Comparison of ENCODE assay signal across 8 mouse cellular contexts in genomic region chr6:126642856-126643321, GRCm38 (mm10). TPM values are rescaled to one million over a fixed set of nuclear protein-coding genes. Genes with fewer than 3 reads are reported as not detected.
DNase-seq lines count a peak whose midpoint lies in the region; ATAC-seq and TF ChIP-seq lines count a peak whose summit lies in the region.

No protein-coding gene starts in this region.

- 2% methylated on average over 36 of the region's 36 CpGs for WGBS in forebrain, postnatal 0 days
- 2% methylated on average over 35 of the region's 36 CpGs for WGBS in limb, embryonic 14.5 days

- peak overlapping the region; percentile 99 for H3K4me2 ChIP-seq in forebrain, postnatal 0 days (ENCODE audit: low read depth)
- peak overlapping the region; percentile 96 for H3K4me2 ChIP-seq in limb, embryonic 14.5 days (replicated peaks; ENCODE audit: low read depth, low read length, severe bottlenecking)

- intact Hi-C loops in gastrocnemius, postnatal 14 days (cut with DNase I; ENCODE audit: low total_unique reads) = no loop called here

- TF ChIP-seq CTCF in forebrain, postnatal 0 days (IDR thresholded peaks at IDR 0.05; ENCODE audit: low read depth) = peak; percentile 58

- TF ChIP-seq POLR2A in limb, embryonic 14.5 days (IDR thresholded peaks at IDR 0.05; ENCODE audit: borderline replicate concordance, extremely low read depth, insufficient read depth, insufficient read length) = no peak

- H3K4me1 ChIP-seq in forebrain, postnatal 0 days (ENCODE audit: insufficient read depth) = peaks cover 12% of the 10 kb centered on the region
- peaks cover 23% of the 10 kb centered on the region for H3K4me1 ChIP-seq in limb, embryonic 14.5 days (ENCODE audit: control insufficient read depth, insufficient read depth, low read length)

- no peaks in the 10 kb centered on the region for H3K36me3 ChIP-seq in forebrain, postnatal 0 days (ENCODE audit: insufficient read depth)
- no peaks in the 10 kb centered on the region for H3K36me3 ChIP-seq in limb, embryonic 14.5 days (ENCODE audit: control insufficient read depth, insufficient read depth, low read length)

- ATAC-seq in forebrain, postnatal 0 days = no peak
- ATAC-seq in limb, embryonic 14.5 days (ENCODE audit: low FRiP score, low read depth) = no peak
- no peak for ATAC-seq in erythroid progenitor cell, adult 5-6 weeks (replicated peaks; ENCODE audit: low FRiP score, poor library complexity, severe bottlenecking)

- no peaks in the 10 kb centered on the region for H3K9me3 ChIP-seq in forebrain, postnatal 0 days (ENCODE audit: low read length)
- H3K9me3 ChIP-seq in limb, embryonic 14.5 days (ENCODE audit: control insufficient read depth, low read length) = no peaks in the 10 kb centered on the region

- H3K9ac ChIP-seq in forebrain, postnatal 0 days = peak overlapping the region; percentile 14; the same call in 1 of the 2 replicates
- H3K9ac ChIP-seq in limb, embryonic 14.5 days (ENCODE audit: low read depth, low read length, severe bottlenecking) = peak overlapping the region; percentile 34; the same call in 1 of the 2 replicates

- H3K27me3 ChIP-seq in forebrain, postnatal 0 days (ENCODE audit: insufficient read depth, low read length) = peaks cover 23% of the 10 kb centered on the region
- H3K27me3 ChIP-seq in limb, embryonic 14.5 days (ENCODE audit: control insufficient read depth, insufficient read depth, low read length) = peaks cover 61% of the 10 kb centered on the region

- H3K4me3 ChIP-seq in forebrain, postnatal 0 days (ENCODE audit: low read depth, low read length) = peak overlapping the region; percentile 64
- peak overlapping the region; percentile 46 for H3K4me3 ChIP-seq in limb, embryonic 14.5 days (replicated peaks; ENCODE audit: low read length)

- H3K27ac ChIP-seq in forebrain, postnatal 0 days (ENCODE audit: low read depth, low read length) = no peak overlapping the region
- H3K27ac ChIP-seq in limb, embryonic 14.5 days (replicated peaks; ENCODE audit: low read depth, low read length) = no peak overlapping the region

- peak; percentile 15 for DNase-seq in gastrocnemius, postnatal 14 days
- no peak for DNase-seq in gastrocnemius, adult 8-10 months (ENCODE audit: low spot score in 2 of 2)
- DNase-seq in cerebellum, adult 8-10 months = peak; percentile 81
- DNase-seq in forebrain, postnatal 0 days = peak; percentile 69
- peak; percentile 30 for DNase-seq in kidney, adult 9 months
- DNase-seq in limb, embryonic 14.5 days (ENCODE audit: low spot score) = no peak
- DNase-seq in retina, postnatal 1 day = peak; percentile 64

RNA-seq across cellular contexts. Expression of gene Kcna1, which starts 3.3 kb away (rescaled TPM):
- total RNA-seq in gastrocnemius, postnatal 14 days (2021) = 1 to 10 TPM; 3.3 to 8.5 TPM
- 1 to 10 TPM in 2 of 4 experiments, under 1 TPM in 2; 0.58 to 2.1 (median 1.0) TPM for total RNA-seq in gastrocnemius, adult 8-10 months (2022)
- 4.8 and 5.9 TPM in 2 replicates for total RNA-seq in forebrain, postnatal 0 days (2014; rRNA removed)
- polyA plus RNA-seq in forebrain, postnatal 0 days (2015; fragmentation: Nextera tagmentation; extraction: Ambion mirVana) = 3.6 and 4.4 TPM in 2 replicates
- polyA plus RNA-seq in limb, embryonic 14.5 days (2012; rRNA removed) = 0.88 and 1.1 TPM in 2 replicates
- polyA plus RNA-seq in limb, embryonic 14.5 days (2014; fragmentation: Nextera tagmentation; extraction: Ambion mirVana) = 1.6 and 2.3 TPM in 2 replicates
- total RNA-seq in erythroid progenitor cell, adult 5-6 weeks (2015; ENCODE audit: low replicate concordance) = not detected in 2 replicates
- total RNA-seq in erythroid progenitor cell, adult 5-6 weeks (2017; ENCODE audit: low replicate concordance) = not detected in 2 replicates

Comparison
In these comparisons a context has a peak if more than half of its experiments do, and no peak if none do; other contexts are left out.
1. DNase-seq: peak in gastrocnemius, postnatal 14 days (single experiment), cerebellum, adult 8-10 months (single experiment), forebrain, postnatal 0 days (single experiment), kidney, adult 9 months (single experiment) and retina, postnatal 1 day (single experiment); none in gastrocnemius, adult 8-10 months (0 of 2) and limb, embryonic 14.5 days (single experiment).